Mouse (Mus musculus): ENCODE data around the gene Cd5.

The Cd5 gene

GRCm38 (mm10) chr19:10738811-10739210 lies at the start of gene Cd5:
Gene Cd5, minus strand, starts transcription at chr19:10739002.
- DNase-seq: no peak

- DNase-seq: no peak
Measured at GRCm38 (mm10) chr19:10788242-10788641, 49.4 kb upstream of the Cd5 start.

- DNase-seq: peak in 1 of 2 experiments; percentile 6
Measured at GRCm38 (mm10) chr19:10787406-10787805, 48.6 kb upstream of the Cd5 start.

GRCm38 (mm10) chr19:10786753-10787152 lies 48.0 kb upstream of the Cd5 start:
- peak in 1 of 2 experiments; percentile 29 for DNase-seq

- peak; percentile 81 to 84 for DNase-seq
Measured at GRCm38 (mm10) chr19:10784796-10785459, 46.1 kb upstream of the Cd5 start.

DNA sequence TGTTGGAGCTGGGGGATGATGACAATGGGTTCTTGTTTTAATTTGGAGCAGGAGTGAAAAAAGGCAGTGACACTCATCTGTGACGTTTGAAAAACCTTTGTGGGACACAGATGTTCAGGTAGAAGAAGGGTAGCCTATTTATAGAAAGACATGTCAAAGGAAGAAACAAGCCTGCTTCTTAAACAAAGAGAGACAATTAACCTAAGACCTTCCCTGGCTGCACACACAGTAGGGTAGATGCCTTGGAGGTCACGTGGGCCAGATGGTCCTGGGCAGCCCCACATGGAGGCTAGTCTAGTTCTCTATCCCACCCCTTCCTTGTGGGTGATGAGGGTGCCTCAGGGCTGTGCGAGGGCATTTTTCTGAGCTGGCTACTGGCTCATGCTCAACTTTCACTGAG lies 45.3 kb upstream of the Cd5 start:
- no peak for DNase-seq

DNA sequence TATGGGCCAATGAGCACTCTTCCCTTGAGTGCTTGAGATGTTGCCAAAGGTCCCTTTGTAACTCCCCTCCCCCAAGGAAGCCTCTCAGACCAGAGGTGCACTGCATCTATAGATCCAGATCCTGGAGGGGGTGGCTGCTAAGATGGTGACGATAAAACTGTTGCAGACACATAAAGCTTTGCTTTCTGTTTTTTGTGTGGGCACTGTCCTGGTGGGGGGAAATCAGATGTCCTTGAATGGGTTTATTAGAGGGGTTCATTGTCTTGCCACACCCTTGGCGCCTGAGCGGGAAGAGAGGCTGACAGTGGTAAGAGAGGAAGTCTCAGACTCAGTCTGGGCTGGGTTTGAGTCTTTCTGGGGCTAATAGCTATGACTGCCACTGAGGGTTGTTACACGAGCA lies 44.4 kb upstream of the Cd5 start:
- DNase-seq: peak in 1 of 2 experiments; percentile 3

DNA sequence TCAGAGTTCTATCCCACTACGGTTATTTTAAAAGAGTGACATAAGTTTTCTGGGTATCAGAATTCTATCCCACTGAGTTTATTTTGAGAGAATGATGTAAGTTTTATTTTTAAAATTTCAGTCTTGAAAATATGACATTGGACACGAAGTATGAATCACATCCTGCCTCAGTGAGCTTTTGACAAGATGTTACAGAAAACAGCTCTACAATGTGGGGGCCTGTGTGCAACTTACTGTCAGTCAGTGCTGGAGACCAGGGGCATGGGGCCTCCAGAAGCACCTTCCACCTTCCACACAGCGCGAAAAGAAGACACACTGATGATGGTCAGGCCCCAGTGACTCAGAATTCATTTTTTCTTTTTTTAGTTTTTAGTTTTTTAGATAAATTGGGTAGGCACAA lies 42.8 kb upstream of the Cd5 start:
- DNase-seq: no peak

GRCm38 (mm10) chr19:10776906-10777305 lies 38.1 kb upstream of the Cd5 start:
- no peak for DNase-seq

DNA sequence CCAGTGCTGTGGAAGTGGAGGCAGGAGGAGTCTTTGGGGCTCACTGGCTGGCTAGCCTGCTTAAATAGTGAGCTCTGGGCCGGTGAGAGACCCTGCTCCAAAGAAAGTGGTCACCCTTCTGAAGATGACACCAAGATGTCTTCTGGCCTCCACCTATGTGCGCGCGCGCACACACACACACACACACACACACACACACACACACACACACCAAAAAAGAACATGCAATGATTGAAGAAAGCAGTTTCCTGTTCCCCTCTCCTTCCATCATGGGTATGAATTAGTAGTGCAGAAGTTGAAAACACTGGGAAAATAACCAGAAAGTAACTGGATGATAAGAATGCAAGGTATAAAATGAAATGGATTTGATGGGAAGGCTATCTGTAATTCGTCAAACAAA lies 35.3 kb upstream of the Cd5 start:
- DNase-seq: no peak

- DNase-seq: no peak
Measured at GRCm38 (mm10) chr19:10773384-10773783, 34.6 kb upstream of the Cd5 start.

GRCm38 (mm10) chr19:10772866-10773265 lies 34.1 kb upstream of the Cd5 start:
- DNase-seq: no peak

DNA sequence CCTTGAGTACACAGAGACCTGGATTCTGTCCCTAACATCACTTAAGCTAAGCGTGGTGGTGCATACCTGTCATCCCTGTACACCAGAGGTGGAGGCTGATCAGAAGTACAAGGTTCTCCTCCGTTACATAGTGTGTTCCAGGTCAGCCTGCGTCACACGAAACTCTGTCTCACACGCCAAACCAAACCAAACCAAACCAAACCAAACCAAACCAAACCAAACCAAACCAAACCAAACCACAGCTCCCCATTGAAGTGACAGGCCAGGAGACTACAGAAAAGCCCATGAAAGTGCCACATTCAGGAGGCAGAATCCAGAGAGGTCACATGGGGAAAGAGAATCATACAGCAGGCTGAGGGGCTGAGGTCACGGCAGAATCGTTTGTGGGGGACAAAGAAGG lies 33.2 kb upstream of the Cd5 start:
- DNase-seq: no peak

GRCm38 (mm10) chr19:10769429-10770195 lies 30.8 kb upstream of the Cd5 start:
- no peak for DNase-seq

- DNase-seq: peak in 1 of 2 experiments; percentile 33
Measured at GRCm38 (mm10) chr19:10768694-10769428, 30.1 kb upstream of the Cd5 start.

DNA sequence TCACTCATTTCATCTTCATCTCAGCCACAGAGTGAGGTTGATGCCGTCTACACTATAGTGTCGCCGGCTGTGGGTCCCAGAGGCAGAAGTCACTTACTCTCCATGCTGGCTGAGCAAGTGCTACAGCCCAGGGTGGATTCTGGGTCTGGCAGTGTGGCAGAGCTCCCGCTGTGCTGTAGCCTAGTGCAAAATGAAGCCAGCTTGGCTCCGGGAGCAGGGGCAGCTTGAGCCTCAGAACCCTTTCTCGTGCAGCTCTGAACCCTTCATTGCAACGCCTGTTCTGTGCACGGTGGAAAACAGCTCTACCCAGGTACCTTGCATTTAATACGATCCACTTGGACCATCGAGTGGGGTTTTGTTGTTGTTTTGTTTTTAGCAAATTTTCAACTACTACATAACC lies 28.8 kb upstream of the Cd5 start:
- peak; percentile 83 for DNase-seq

DNA sequence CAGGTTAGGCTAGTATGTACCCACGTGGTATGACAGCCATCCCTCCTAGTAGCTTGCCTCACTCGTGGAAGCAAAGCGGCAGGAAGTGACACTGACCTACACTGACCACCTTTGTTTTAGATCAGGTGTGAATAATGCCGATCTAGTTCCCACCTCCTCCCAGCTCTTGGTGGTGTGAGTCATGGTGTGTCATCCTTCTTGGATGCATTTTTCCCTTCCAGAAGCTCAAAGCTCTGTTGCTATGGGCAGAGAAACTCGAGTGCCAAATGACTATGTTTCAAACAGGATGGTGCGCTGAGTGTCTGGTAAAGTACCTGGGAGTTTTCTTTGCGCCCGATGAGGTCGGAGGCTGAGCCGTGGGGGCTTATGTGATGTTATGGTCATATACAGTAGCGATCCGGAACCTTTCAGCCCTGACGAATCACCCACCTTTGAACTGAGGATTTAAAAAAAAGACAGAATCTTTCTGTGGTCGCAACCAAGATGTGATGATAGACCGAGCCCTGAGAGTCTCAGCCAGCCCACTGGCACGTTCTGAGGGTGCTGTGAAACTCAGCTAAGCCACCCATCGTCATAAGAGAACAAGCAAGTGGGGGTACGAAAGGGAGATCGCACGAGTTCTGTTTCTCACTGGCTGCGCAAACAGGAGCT lies 24.7 kb upstream of the Cd5 start:
- DNase-seq: no peak

- peak in 1 of 2 experiments; percentile 34 for DNase-seq
Measured at GRCm38 (mm10) chr19:10762468-10762867, 23.7 kb upstream of the Cd5 start.

GRCm38 (mm10) chr19:10761794-10762415 lies 23.1 kb upstream of the Cd5 start:
- DNase-seq: peak in 1 of 2 experiments; percentile 40

- peak; percentile 86 to 88 for DNase-seq
Measured at GRCm38 (mm10) chr19:10759983-10760831, 21.4 kb upstream of the Cd5 start.

DNA sequence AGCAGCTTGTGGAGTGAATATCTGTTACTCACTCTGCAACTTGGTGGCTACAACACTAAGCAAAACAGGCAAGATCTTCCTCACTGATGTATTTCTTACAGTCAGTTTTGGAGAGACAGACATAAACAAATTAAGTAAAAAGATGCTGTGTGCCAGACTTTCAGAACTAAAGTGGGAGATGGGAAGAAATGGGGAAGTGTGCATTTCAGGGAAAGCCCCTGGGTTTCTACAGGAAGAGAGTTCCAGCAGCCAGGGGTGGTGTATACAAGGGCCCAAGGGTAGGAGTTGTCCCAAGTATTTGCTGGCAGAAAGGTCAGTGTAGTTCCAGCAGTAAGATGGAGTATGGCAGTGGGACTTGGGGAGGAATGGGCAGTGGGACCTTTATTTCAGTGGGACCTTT lies 20.7 kb upstream of the Cd5 start:
- no peak for DNase-seq

- no peak for DNase-seq
Measured at GRCm38 (mm10) chr19:10758708-10759107, 19.9 kb upstream of the Cd5 start.
